Mouse (Mus musculus): Measurements from ENCODE around the gene Etnk1. TPM values are rescaled to one million over a fixed set of nuclear protein-coding genes. Genes with fewer than 3 reads are reported as not detected.

Etnk1 gene
- polyA plus RNA-seq, 1 experiment from 2014 or later: 32.1 TPM

DNA sequence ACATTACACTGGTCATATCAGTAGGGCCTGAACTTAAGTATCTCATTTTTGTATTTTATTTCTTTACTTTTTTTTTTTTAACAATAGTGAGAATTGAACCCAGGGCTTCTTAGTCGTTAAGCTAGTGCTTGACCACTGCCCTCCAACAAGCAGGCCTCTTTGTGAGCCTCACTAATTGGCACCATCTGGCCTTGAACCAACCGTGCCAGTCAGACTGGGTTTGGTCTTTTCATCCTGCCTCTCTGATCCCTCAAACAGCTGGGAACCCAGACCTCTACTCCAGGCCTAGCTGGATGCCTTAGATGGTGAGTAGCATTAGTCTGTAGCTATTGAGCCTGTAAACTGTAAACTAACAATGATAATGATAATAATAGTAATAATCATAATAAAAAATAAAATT, 13.9 kb upstream of the Etnk1 start:
- no peak for ATAC-seq (replicated peaks; ENCODE audit: low FRiP score)
- Histone ChIP-seq H3K27me3 (ENCODE audit: control insufficient read depth, insufficient read depth, low read length) (no peaks in the 10 kb centered on the region; the same call in 1 of the 2 replicates), H3K36me3 (ENCODE audit: control insufficient read depth, insufficient read depth, low read length) (no peaks in the 10 kb centered on the region), H3K9ac (ENCODE audit: low read length) (no peak overlapping the region), H3K4me2 (ENCODE audit: low read depth, low read length, severe bottlenecking) (no peak overlapping the region), H3K4me1 (replicated peaks; ENCODE audit: control insufficient read depth, insufficient read depth, low read length) (no peaks in the 10 kb centered on the region), H3K4me3 (ENCODE audit: low read depth, low read length) (no peak overlapping the region), H3K27ac (ENCODE audit: low read depth, low read length) (no peak overlapping the region), H3K9me3 (ENCODE audit: control insufficient read depth, low read length) (no peaks in the 10 kb centered on the region)
- whole genome bisulfite sequencing: 17% methylated on average over 2 of the region's 2 CpGs
- no peak for DNase-seq (ENCODE audit: low spot score)

GRCm38 (mm10) chr6:143153751-143154494, 13.1 kb upstream of the Etnk1 start:
- no peak overlapping the region for H3K9ac ChIP-seq (ENCODE audit: low read length)
- no peak overlapping the region for H3K4me2 ChIP-seq (ENCODE audit: low read depth, low read length, severe bottlenecking)
- H3K9me3 ChIP-seq (ENCODE audit: control insufficient read depth, low read length): no peaks in the 10 kb centered on the region
- H3K4me1 ChIP-seq (replicated peaks; ENCODE audit: control insufficient read depth, insufficient read depth, low read length): no peaks in the 10 kb centered on the region
- no peaks in the 10 kb centered on the region; the same call in 1 of the 2 replicates for H3K27me3 ChIP-seq (ENCODE audit: control insufficient read depth, insufficient read depth, low read length)
- no peaks in the 10 kb centered on the region for H3K36me3 ChIP-seq (ENCODE audit: control insufficient read depth, insufficient read depth, low read length)
- no peak overlapping the region for H3K4me3 ChIP-seq (ENCODE audit: low read depth, low read length)
- WGBS: 80% methylated on average over 10 of the region's 10 CpGs
- DNase-seq (ENCODE audit: low spot score) (no peak), ATAC-seq (replicated peaks; ENCODE audit: low FRiP score) (no peak)
- no peak overlapping the region for H3K27ac ChIP-seq (ENCODE audit: low read depth, low read length)

GRCm38 (mm10) chr6:143154885-143155284, 12.1 kb upstream of the Etnk1 start:
- no peak for DNase-seq (ENCODE audit: low spot score)

DNA sequence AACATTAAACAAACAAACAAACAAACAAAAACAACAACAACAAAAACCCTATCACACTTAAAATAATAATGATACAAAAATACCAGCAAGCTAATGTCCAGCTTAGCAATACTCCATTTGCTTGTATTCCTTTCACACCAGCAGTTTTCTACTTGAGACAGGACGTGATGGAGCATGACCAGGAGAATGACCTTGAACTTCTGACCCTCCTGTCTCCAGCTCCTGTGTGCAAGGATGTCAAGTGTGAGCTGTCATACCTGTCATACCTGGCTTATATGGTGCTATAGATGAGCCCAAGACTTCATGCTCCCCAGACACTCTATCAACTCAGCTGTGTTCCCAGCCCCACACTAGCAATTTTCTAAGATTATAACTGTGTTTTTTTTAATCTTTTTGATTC, 11.0 kb upstream of the Etnk1 start:
- no peak overlapping the region for H3K9ac ChIP-seq (ENCODE audit: low read length)
- no peaks in the 10 kb centered on the region for H3K9me3 ChIP-seq (ENCODE audit: control insufficient read depth, low read length)
- no peak for DNase-seq (ENCODE audit: low spot score)
- no peak overlapping the region for H3K4me3 ChIP-seq (ENCODE audit: low read depth, low read length)
- no peak overlapping the region for H3K4me2 ChIP-seq (ENCODE audit: low read depth, low read length, severe bottlenecking)
- ATAC-seq (replicated peaks; ENCODE audit: low FRiP score): no peak
- no peaks in the 10 kb centered on the region for H3K36me3 ChIP-seq (ENCODE audit: control insufficient read depth, insufficient read depth, low read length)
- no peak overlapping the region for H3K27ac ChIP-seq (ENCODE audit: low read depth, low read length)
- no peaks in the 10 kb centered on the region; the same call in 1 of the 2 replicates for H3K27me3 ChIP-seq (ENCODE audit: control insufficient read depth, insufficient read depth, low read length)
- WGBS: 74% methylated on average over 1 of the region's 1 CpGs
- H3K4me1 ChIP-seq (replicated peaks; ENCODE audit: control insufficient read depth, insufficient read depth, low read length): no peaks in the 10 kb centered on the region

More at GRCm38 (mm10) chr6:143154885-143155284, 12.1 kb upstream of the Etnk1 start:
- no peak overlapping the region for H3K9ac ChIP-seq (ENCODE audit: low read length)
- WGBS: 85% methylated on average over 13 of the region's 13 CpGs
- no peak overlapping the region for H3K4me3 ChIP-seq (ENCODE audit: low read depth, low read length)
- ATAC-seq (replicated peaks; ENCODE audit: low FRiP score): no peak
- H3K4me2 ChIP-seq (ENCODE audit: low read depth, low read length, severe bottlenecking): no peak overlapping the region
- no peaks in the 10 kb centered on the region for H3K36me3 ChIP-seq (ENCODE audit: control insufficient read depth, insufficient read depth, low read length)
- H3K4me1 ChIP-seq (replicated peaks; ENCODE audit: control insufficient read depth, insufficient read depth, low read length): no peaks in the 10 kb centered on the region
- H3K9me3 ChIP-seq (ENCODE audit: control insufficient read depth, low read length): no peaks in the 10 kb centered on the region
- H3K27ac ChIP-seq (ENCODE audit: low read depth, low read length): no peak overlapping the region
- no peaks in the 10 kb centered on the region; the same call in 1 of the 2 replicates for H3K27me3 ChIP-seq (ENCODE audit: control insufficient read depth, insufficient read depth, low read length)

DNA sequence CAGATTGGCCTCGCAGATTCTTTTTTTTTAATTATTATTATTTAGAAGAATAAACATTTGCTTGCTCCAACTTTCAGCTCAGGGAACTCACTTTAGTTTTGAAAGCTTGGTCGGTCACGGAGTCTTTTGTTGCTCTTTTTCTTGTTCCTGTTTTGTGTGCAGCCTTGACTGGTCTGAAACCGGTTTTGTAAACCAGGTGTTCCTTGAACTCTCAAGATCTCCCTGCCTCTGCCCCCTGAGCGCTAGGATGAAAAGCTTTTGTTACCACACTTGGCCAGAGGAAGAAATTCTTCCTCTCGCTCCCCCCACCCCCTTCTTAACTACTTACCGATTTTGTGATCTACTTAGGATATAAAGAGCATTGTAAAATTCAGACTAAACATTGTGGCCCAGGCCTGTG, 10.3 kb upstream of the Etnk1 start:
- Histone ChIP-seq H3K4me2 (ENCODE audit: low read depth, low read length, severe bottlenecking) (no peak overlapping the region), H3K27me3 (ENCODE audit: control insufficient read depth, insufficient read depth, low read length) (no peaks in the 10 kb centered on the region; the same call in 1 of the 2 replicates), H3K4me3 (ENCODE audit: low read depth, low read length) (no peak overlapping the region), H3K27ac (ENCODE audit: low read depth, low read length) (no peak overlapping the region), H3K4me1 (replicated peaks; ENCODE audit: control insufficient read depth, insufficient read depth, low read length) (no peaks in the 10 kb centered on the region), H3K36me3 (ENCODE audit: control insufficient read depth, insufficient read depth, low read length) (no peaks in the 10 kb centered on the region), H3K9ac (ENCODE audit: low read length) (no peak overlapping the region), H3K9me3 (ENCODE audit: control insufficient read depth, low read length) (no peaks in the 10 kb centered on the region)
- no peak for ATAC-seq (replicated peaks; ENCODE audit: low FRiP score)
- WGBS: 83% methylated on average over 7 of the region's 7 CpGs
- DNase-seq (ENCODE audit: low spot score): no peak

DNA sequence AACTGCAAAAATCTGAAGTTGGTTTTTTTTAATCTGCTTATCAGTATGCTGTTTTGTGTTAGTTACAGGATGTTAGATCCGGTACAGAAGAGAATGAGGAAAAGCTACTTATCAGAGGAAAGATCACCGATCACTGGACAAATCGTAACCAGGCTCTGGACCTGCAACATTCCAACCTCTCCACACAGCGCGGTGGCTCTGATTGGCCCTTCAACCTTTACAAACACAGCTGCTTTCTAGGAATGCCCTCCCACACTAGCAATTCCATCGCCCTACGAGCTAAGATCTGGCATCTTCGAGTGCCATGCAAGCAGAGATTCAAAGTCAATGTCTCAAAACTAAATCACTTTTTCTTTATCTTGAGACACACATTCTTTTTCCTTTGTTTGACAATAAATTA, 9.6 kb upstream of the Etnk1 start:
- no peaks in the 10 kb centered on the region for H3K9me3 ChIP-seq (ENCODE audit: control insufficient read depth, low read length)
- H3K27me3 ChIP-seq (ENCODE audit: control insufficient read depth, insufficient read depth, low read length): no peaks in the 10 kb centered on the region; the same call in 1 of the 2 replicates
- H3K36me3 ChIP-seq (ENCODE audit: control insufficient read depth, insufficient read depth, low read length): no peaks in the 10 kb centered on the region
- 87% methylated on average over 8 of the region's 8 CpGs for WGBS
- no peak overlapping the region for H3K27ac ChIP-seq (ENCODE audit: low read depth, low read length)
- no peak overlapping the region for H3K4me3 ChIP-seq (ENCODE audit: low read depth, low read length)
- ATAC-seq (replicated peaks; ENCODE audit: low FRiP score) (no peak), DNase-seq (ENCODE audit: low spot score) (no peak)
- H3K9ac ChIP-seq (ENCODE audit: low read length): no peak overlapping the region
- no peaks in the 10 kb centered on the region for H3K4me1 ChIP-seq (replicated peaks; ENCODE audit: control insufficient read depth, insufficient read depth, low read length)
- H3K4me2 ChIP-seq (ENCODE audit: low read depth, low read length, severe bottlenecking): no peak overlapping the region

DNA sequence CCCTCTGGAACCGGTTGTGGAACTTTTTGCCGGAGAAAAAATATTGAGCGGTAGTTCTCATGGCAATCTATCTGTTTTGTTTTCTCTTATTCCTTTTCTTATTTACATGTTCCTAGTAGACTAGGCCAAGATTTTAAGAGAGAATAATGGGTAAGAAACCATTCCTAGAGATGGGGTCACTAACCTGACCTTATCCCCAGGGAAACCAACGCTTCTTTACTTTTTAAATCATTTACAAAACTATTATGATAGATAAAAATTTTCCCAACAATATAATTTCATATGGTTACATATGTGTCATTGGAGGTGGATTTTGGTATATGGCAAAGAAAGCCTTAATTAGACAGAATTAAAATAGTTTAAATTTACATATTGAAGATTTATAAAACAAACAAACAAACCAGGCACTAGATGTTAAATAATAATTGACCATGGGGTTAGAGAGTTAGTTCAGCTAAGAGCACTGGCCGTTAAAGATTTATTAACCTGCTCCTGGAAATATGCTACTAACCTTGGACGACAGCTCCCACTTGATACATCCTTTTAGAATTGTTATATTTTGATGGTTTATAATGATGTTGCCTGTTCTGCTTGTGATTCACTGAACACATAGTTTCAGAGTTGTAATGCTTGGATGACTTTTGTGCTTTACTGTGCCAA, 6.3 kb upstream of the Etnk1 start:
- no peak overlapping the region for H3K27ac ChIP-seq (ENCODE audit: low read depth, low read length)
- H3K9ac ChIP-seq (ENCODE audit: low read length): no peak overlapping the region
- ATAC-seq (replicated peaks; ENCODE audit: low FRiP score): no peak
- no peak overlapping the region for H3K4me3 ChIP-seq (ENCODE audit: low read depth, low read length)
- H3K4me2 ChIP-seq (ENCODE audit: low read depth, low read length, severe bottlenecking): no peak overlapping the region
- H3K9me3 ChIP-seq (ENCODE audit: control insufficient read depth, low read length): no peaks in the 10 kb centered on the region
- no peaks in the 10 kb centered on the region for H3K36me3 ChIP-seq (ENCODE audit: control insufficient read depth, insufficient read depth, low read length)
- H3K27me3 ChIP-seq (ENCODE audit: control insufficient read depth, insufficient read depth, low read length): no peaks in the 10 kb centered on the region; the same call in 1 of the 2 replicates
- no peak for DNase-seq (ENCODE audit: low spot score)
- H3K4me1 ChIP-seq (replicated peaks; ENCODE audit: control insufficient read depth, insufficient read depth, low read length): no peaks in the 10 kb centered on the region
- 91% methylated on average over 6 of the region's 6 CpGs for WGBS

GRCm38 (mm10) chr6:143162161-143162877, 4.7 kb upstream of the Etnk1 start:
- H3K27ac ChIP-seq (ENCODE audit: low read depth, low read length): no peak overlapping the region
- no peaks in the 10 kb centered on the region for H3K9me3 ChIP-seq (ENCODE audit: control insufficient read depth, low read length)
- 63% methylated on average over 11 of the region's 12 CpGs for WGBS
- no peak overlapping the region for H3K9ac ChIP-seq (ENCODE audit: low read length)
- no peak overlapping the region for H3K4me2 ChIP-seq (ENCODE audit: low read depth, low read length, severe bottlenecking)
- DNase-seq (ENCODE audit: low spot score): no peak
- H3K27me3 ChIP-seq (ENCODE audit: control insufficient read depth, insufficient read depth, low read length): peaks cover 4% of the 10 kb centered on the region
- no peak for ATAC-seq (replicated peaks; ENCODE audit: low FRiP score)
- H3K36me3 ChIP-seq (ENCODE audit: control insufficient read depth, insufficient read depth, low read length): no peaks in the 10 kb centered on the region
- H3K4me3 ChIP-seq (ENCODE audit: low read depth, low read length): no peak overlapping the region
- no peaks in the 10 kb centered on the region for H3K4me1 ChIP-seq (replicated peaks; ENCODE audit: control insufficient read depth, insufficient read depth, low read length)

Data from forebrain, embryonic 11.5 days (tissue).